Comparison of ENCODE assay signal across 11 mouse cellular contexts in genomic region chr6:51632928-51633662, GRCm38 (mm10).
DNase-seq lines count a peak whose midpoint lies in the region; ATAC-seq lines count a peak whose summit lies in the region.
"Had no signal": no experiment of that assay in that cellular context is flagged by ENCODE, and none has a peak within 500 bp of the region (broad histone marks: within the 10 kb centered on the region; RNA-seq: fewer than 3 reads in every experiment).

No protein-coding gene starts in this region.

- H3K4me1 ChIP-seq in heart, embryonic 14.5 days (ENCODE audit: control insufficient read depth in 2 of 2, insufficient read depth in 2 of 2, low read length in 2 of 2) = peaks cover 7 to 8% of the 10 kb centered on the region in 2 experiments; a peak in 3 of 4 replicates
- H3K4me1 ChIP-seq in liver, embryonic 11.5 days (replicated peaks; ENCODE audit: control insufficient read depth, insufficient read depth, low read length) = peaks cover 28% of the 10 kb centered on the region
- no peaks in the 10 kb centered on the region for H3K4me1 ChIP-seq in brown adipose tissue, adult 24 weeks (ENCODE audit: control insufficient read depth, insufficient read depth, insufficient read length, low read length)
- H3K4me1 ChIP-seq in embryonic facial prominence, embryonic 10.5 days = peaks cover 19% of the 10 kb centered on the region

- no peaks in the 10 kb centered on the region for H3K27me3 ChIP-seq in heart, embryonic 14.5 days (ENCODE audit: control insufficient read depth, insufficient read depth, low read length)
- peaks cover 2% of the 10 kb centered on the region; the same call in 1 of the 2 replicates for H3K27me3 ChIP-seq in liver, embryonic 11.5 days (replicated peaks; ENCODE audit: control insufficient read depth, insufficient read depth, low read length)
- H3K27me3 ChIP-seq in embryonic facial prominence, embryonic 10.5 days (replicated peaks; ENCODE audit: low read depth, poor library complexity, severe bottlenecking) = no peaks in the 10 kb centered on the region

- no peak overlapping the region for H3K4me3 ChIP-seq in heart, embryonic 14.5 days (ENCODE audit: control insufficient read depth in 1 of 2, insufficient read depth in 1 of 2, low read depth in 1 of 2, low read length in 2 of 2)
- no peak overlapping the region for H3K4me3 ChIP-seq in liver, embryonic 11.5 days (ENCODE audit: low read depth, low read length)
- no peak overlapping the region for H3K4me3 ChIP-seq in brown adipose tissue, adult 24 weeks (ENCODE audit: insufficient read depth, low read depth, low read length)
- no peak overlapping the region for H3K4me3 ChIP-seq in embryonic facial prominence, embryonic 10.5 days
- H3K4me3 ChIP-seq: embryonic facial prominence, embryonic 13.5 days had no signal

- H3K4me2 ChIP-seq in heart, embryonic 14.5 days (ENCODE audit: low read length) = peak overlapping the region; percentile 28
- peak overlapping the region; percentile 54 for H3K4me2 ChIP-seq in liver, embryonic 11.5 days
- H3K4me2 ChIP-seq: embryonic facial prominence, embryonic 13.5 days had no signal

- ATAC-seq in heart, embryonic 14.5 days (ENCODE audit: insufficient number of reproducible peaks, insufficient read depth, low FRiP score, low read depth) = no peak
- peak; percentile 63 for ATAC-seq in liver, embryonic 11.5 days (replicated peaks; ENCODE audit: low FRiP score)

- DNase-seq in heart, postnatal 25 days (ENCODE audit: low spot score) = no peak
- no peak for DNase-seq in liver, embryonic 11.5 days (ENCODE audit: low spot score)
- DNase-seq in liver = no peak
- DNase-seq in embryonic facial prominence, embryonic 10.5 days (ENCODE audit: low spot score) = no peak
- no peak for DNase-seq in adrenal gland, postnatal 36 days
- DNase-seq: cerebellum, adult 18-20 months; kidney, postnatal 36 days had no signal

- H3K36me3 ChIP-seq in heart, embryonic 14.5 days (ENCODE audit: control insufficient read depth, insufficient read depth, low read length) = no peaks in the 10 kb centered on the region
- H3K36me3 ChIP-seq in liver, embryonic 11.5 days (ENCODE audit: control insufficient read depth, insufficient read depth, low read length) = no peaks in the 10 kb centered on the region
- no peaks in the 10 kb centered on the region for H3K36me3 ChIP-seq in embryonic facial prominence, embryonic 10.5 days (replicated peaks)
- H3K36me3 ChIP-seq: embryonic facial prominence, embryonic 13.5 days; G1E had no signal

- H3K27ac ChIP-seq in heart, embryonic 14.5 days (replicated peaks in 1 of 2; ENCODE audit: control insufficient read depth in 1 of 2, insufficient read depth in 1 of 2, low read depth in 2 of 2, low read length in 2 of 2) = peak overlapping the region; percentile 64 to 69; a peak in 3 of 4 replicates
- peak overlapping the region; percentile 59 for H3K27ac ChIP-seq in liver, embryonic 11.5 days (ENCODE audit: low read depth, low read length)
- H3K27ac ChIP-seq in brown adipose tissue, adult 24 weeks (replicated peaks; ENCODE audit: low read depth, low read length) = peak overlapping the region; percentile 66; the same call in 1 of the 2 replicates
- H3K27ac ChIP-seq in embryonic facial prominence, embryonic 10.5 days (replicated peaks) = 0 out of 2 replicates have a peak overlapping the region, but pooled peaks have one; percentile 19
- H3K27ac ChIP-seq: embryonic facial prominence, embryonic 13.5 days had no signal

- 36% methylated on average over 4 of the region's 4 CpGs for whole genome bisulfite sequencing in heart, embryonic 14.5 days
- WGBS in liver, embryonic 11.5 days = 30% methylated on average over 4 of the region's 4 CpGs
- 75% methylated on average over 4 of the region's 4 CpGs for WGBS in embryonic facial prominence, embryonic 10.5 days

- H3K9ac ChIP-seq in heart, embryonic 14.5 days (ENCODE audit: low read length) = no peak overlapping the region
- no peak overlapping the region for H3K9ac ChIP-seq in liver, embryonic 11.5 days (ENCODE audit: low read depth, low read length)
- H3K9ac ChIP-seq: embryonic facial prominence, embryonic 13.5 days had no signal

- intact Hi-C loops in heart, postnatal 25 days (cut with DNase I) = no loop called here

- H3K9me3 ChIP-seq in heart, embryonic 14.5 days (ENCODE audit: control insufficient read depth, low read length) = no peaks in the 10 kb centered on the region
- no peaks in the 10 kb centered on the region for H3K9me3 ChIP-seq in liver, embryonic 11.5 days (ENCODE audit: control insufficient read depth, low read length)
- H3K9me3 ChIP-seq in embryonic facial prominence, embryonic 10.5 days = no peaks in the 10 kb centered on the region
- H3K9me3 ChIP-seq: embryonic facial prominence, embryonic 13.5 days; G1E had no signal
